Mouse (Mus musculus): Measurements from ENCODE around the gene Hdac9.

DNA sequence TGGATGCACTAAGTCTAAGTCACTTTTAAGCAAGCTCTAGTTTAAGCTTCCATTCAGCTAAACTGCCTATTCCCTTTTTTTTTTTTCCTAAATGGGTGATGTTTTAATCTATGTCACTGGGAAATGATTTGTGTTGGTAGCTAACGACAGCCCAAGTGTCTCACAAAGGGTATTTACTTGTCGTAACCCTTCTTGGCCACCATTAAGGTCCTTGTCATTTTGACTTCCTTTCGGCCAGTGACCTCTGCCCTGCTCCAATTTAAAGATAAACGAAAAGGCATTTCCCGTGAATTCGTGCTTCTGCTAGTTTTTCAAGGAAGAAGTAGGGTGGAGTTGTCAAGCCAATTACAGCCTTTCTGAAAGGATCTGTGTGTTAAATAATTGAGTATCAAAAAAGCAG lies 565.0 kb downstream of the Hdac9 start:
- TF ChIP-seq CTCF (conservative IDR thresholded peaks at IDR 0.05; ENCODE audit: insufficient read depth, insufficient read length, low read depth, low read length), result no peak
- no peak for TF ChIP-seq POLR2A (IDR thresholded peaks at IDR 0.05; ENCODE audit: low read depth, low read length)
